Mouse (Mus musculus): Measurements from ENCODE around the gene Cxcr6. TPM values are rescaled to one million over a fixed set of nuclear protein-coding genes. Genes with fewer than 3 reads are reported as not detected.

Cxcr6 gene
- total RNA-seq (2023): not detected in 2 replicates

DNA sequence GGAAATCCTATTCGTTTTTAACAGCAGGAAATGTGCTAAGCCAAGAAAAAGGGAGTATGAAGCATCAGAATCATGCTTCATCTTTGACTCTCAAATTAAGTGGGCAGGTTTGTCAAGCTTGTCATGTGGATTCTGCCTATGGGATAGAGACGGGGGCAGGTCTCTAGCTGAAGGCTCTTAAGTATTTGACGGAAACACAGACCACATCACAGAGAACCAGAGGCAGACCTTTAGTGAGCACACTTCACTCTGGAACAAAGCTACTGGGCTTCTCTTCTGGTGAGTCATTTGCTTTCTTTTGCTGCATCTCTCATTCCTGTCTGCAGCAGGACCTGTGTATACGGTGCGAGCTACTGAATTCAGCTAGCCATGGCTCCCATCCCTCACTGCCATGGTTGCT lies at the start of gene Cxcr6:
Gene Cxcr6 (plus strand): TSS at position 209 of the 400 bp plus-strand sequence.

DNA sequence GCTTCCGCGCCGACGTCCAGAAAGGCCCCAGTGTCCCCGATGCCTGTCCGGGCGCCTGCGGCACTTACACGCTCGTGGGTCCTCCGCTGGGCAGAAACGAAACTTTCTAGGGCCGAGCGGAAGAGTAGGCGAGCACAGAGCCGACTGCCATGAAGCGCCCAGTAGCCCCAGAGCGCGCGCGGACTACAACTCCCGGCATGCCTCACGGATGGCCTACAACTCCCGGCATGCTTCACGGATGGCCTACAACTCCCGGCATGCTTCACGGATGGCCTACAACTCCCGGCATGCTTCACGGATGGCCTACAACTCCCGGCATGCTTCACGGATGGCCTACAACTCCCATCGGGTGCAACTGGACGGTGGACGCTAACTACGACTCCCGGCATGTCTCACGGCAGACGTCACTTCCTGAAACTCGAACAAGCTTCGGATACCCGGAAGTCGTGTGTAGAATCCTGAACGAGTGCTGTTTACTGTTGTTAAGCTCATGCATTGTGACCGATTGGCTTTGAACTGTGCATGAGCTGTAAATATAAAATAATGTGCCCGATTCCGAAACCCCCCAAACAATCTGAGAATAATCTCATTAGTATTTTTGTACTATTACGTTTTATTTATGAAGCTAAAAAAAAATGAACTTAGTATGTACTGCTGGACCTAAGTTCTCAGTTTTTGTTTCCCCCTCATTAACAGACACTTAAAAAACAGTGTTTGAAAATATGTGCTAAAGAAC lies 45.6 kb downstream of the Cxcr6 start, which contains the start of gene Fyco1:
Gene Fyco1 (minus strand): TSS at position 187 of the 736 bp plus-strand sequence.

Other genes starting within 250 kb of the Cxcr6 start
- not detected in 2 replicates for gene Slc6a20b, start 173.9 kb upstream of the Cxcr6 start, total RNA-seq (2023)
- 0.11 TPM in 1 of 2 replicates, not detected in the other for gene Ccr9, start 128.0 kb upstream of the Cxcr6 start, total RNA-seq (2023)
- gene Slc6a20a, start 127.6 kb upstream of the Cxcr6 start, total RNA-seq (2023): 0.38 and 1.2 TPM in 2 replicates
- gene Lztfl1, start 88.8 kb upstream of the Cxcr6 start, total RNA-seq (2023): 29.0 and 36.2 TPM in 2 replicates
- gene Fyco1, start 45.4 kb downstream of the Cxcr6 start, total RNA-seq (2023): 25.1 and 31.2 TPM in 2 replicates
- not detected in 2 replicates for gene Xcr1, start 55.6 kb downstream of the Cxcr6 start, total RNA-seq (2023)
- 258 and 279 TPM in 2 replicates for gene Ccr1, start 162.2 kb downstream of the Cxcr6 start, total RNA-seq (2023)
- not detected in 2 replicates for gene Ccr1l1, start 171.9 kb downstream of the Cxcr6 start, total RNA-seq (2023)
- 0.27 TPM in 1 of 2 replicates, not detected in the other for gene Ccr3, start 215.5 kb downstream of the Cxcr6 start, total RNA-seq (2023)

Measured in neutrophil, adult 65 days (primary cell).